Mouse (Mus musculus) left cerebral cortex, postnatal 4 days (tissue): Measurements from ENCODE around the gene Stxbp2. TPM values are rescaled to one million over a fixed set of nuclear protein-coding genes. Genes with fewer than 3 reads are reported as not detected.

Experiments used
- DNase-seq: peaks from one replicate; pipeline ENCODE4 v3.0.0-alpha.2; 2022
- intact Hi-C: fragments of 180-260 bp; cut with DNase I; formaldehyde crosslinking; loops from one replicate; pipeline ENCODE4 v1.15.1; 2025
- total RNA-seq, 2 experiments: library from RNA; stranded (reverse); gene quantifications; 2 replicates each; pipeline ENCODE4 v1.2.3; 2021

Gene Stxbp2
- total RNA-seq, 2 experiments from 2014 or later: 73.8 to 78.1 TPM

DNA sequence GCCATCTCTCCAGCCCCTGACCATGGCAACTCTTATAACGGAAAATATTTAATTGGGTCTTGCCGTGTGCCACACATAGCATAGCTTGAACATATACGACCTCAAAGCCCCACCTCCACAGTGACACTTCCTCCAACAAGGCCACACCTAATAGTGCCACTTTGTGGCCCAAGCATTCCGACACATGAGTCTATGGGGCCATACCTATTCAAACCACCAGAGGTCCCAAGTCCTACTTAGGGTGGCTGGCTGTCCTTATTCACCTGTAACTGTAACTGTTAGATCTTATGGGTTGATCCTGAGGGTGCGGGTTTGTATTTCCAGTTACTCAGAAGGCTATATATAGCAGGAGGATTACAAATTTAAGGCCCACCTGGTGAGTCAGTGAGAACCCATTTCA lies 2.7 kb upstream of the Stxbp2 start:
- intact Hi-C loops: loop anchor here (5.0 kb wide), 1 partner anchor 49 kb away; the partner anchor contains the start of gene Trappc5
- no peak for DNase-seq

GRCm38 (mm10) chr8:3631478-3631875 lies 722 bp downstream of the Stxbp2 start:
- intact Hi-C loops: no loop called here
- DNase-seq: no peak

DNA sequence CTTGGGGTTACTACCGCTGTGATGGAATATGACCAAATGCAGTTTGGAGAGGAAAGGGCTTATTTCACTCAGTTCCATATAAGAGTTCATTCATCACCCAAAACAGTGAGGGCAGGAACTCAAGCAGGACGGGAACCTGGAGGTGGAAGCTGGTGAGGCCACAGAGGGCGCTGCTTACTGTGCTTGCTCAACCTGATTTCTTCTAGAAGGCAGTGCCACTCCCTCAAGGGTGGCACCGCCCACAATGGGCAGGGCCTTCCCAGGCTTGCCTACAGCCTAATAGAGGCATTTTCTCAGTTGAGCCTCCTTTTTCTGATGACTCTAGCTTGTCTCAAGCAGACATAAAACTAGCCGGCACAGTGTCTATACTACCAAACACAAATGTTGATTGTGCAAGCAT lies 15.0 kb downstream of the Stxbp2 start:
- DNase-seq: peak; percentile 20
- intact Hi-C loops: no loop called here

GRCm38 (mm10) chr8:3646824-3647531 lies 16.2 kb downstream of the Stxbp2 start:
- intact Hi-C loops: no loop called here
- DNase-seq: no peak

GRCm38 (mm10) chr8:3647561-3647960 lies 16.8 kb downstream of the Stxbp2 start:
- no peak for DNase-seq
- intact Hi-C loops: no loop called here

DNA sequence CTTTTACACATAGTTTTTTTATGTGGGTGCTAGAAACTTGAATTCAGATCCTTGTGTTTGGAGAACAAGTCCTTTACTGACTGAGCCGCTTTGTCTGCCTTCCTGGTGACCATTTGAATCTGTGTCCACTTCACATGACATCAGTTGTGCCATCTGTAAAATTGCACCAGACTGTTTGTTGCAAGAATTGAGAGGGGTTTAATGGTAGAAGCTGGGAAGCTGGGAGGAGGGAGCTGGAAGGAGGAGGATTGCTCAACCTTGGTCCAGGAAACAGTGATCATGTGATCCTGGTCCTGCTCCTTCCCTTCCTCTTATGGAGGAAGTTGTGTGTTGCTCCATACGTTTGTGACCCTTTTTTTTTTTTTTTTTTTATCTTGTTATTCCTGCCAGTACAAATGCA lies 17.5 kb downstream of the Stxbp2 start:
- intact Hi-C loops: no loop called here
- DNase-seq: no peak

- DNase-seq: no peak
- intact Hi-C loops: no loop called here
Observed at GRCm38 (mm10) chr8:3648990-3649389, 18.2 kb downstream of the Stxbp2 start.

DNA sequence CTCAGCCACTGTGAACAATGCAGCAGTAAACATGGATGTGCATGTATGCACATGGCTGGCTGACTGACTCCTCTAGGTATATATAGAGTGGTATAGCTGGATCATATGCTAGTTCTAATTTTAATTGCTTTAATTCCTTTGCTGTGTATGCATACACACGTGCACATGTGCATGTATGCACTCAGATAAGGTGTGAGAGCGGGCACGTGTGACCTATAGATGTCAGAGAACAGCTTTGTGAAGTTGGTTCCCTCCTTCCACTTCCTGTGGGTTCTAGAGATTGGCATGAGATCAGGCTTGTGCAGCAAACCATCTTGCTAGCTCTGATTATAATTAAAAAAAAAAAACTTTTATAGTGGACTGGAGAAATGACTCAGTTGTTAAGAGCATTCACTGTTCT lies 22.1 kb downstream of the Stxbp2 start:
- intact Hi-C loops: no loop called here
- DNase-seq: no peak

DNA sequence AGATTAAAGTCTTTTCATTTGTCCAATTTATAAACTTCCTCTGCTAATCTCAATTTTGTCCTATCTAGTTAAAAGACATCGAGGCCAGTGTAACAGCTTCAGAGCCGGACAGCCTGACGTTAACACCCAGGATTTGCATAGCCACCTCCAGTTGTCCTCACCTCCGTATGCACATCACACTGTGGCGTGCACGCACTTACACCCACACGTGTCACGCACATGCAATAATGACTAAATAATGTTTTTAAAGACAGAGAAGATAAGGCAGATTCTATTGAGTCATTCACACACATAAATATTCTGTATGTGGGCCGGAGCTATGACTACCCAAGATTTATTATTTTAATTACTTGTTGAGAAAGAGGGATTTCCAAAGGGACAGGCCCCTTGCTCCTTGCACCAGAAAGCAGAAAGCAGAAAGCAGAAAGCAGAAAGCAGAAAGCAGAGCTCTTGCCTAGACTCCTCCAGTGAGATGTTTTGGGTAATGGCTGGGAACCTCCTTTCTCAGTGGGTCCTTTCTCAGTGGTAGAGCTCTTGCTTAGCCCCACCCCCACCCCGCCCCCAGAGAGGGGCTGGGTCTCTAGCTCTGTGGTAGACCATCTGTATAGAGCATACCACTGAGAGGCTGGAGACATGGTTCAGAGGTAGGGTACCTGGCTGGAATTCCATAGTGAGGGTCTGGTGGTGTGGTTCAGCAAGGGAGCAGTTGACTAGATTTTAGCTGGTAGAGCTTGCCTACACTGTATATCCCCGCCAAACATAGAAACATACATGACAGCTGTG lies 24.2 kb downstream of the Stxbp2 start:
- intact Hi-C loops: no loop called here
- DNase-seq: no peak

DNA sequence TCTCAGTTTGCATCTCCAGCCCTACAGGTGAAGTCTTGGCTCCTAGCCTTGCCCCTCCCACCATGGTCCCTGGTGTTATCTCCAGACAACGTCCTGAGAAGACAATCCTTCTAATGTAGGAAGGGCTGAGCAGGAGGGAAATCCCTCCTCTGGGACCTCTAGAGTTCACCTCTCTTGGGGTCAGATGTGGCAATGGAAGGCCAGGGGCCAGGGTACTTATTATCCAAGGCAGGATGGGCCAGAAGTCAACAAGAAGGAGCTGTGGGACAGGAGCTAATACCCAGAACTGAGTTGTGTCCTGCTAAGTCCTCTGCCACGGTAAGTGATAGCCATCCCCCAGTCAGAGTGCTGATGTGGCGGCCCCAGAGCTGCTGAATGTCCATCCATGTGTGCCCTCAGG lies 24.8 kb downstream of the Stxbp2 start, which contains the start of gene Retn:
TSS of gene Retn (plus strand) at position 245 of the 400 bp plus-strand sequence.
- no peak for DNase-seq
- intact Hi-C loops: no loop called here

GRCm38 (mm10) chr8:3656725-3657381 lies 26.1 kb downstream of the Stxbp2 start:
- intact Hi-C loops: no loop called here
- peak; percentile 25 for DNase-seq

- intact Hi-C loops: no loop called here
Observed at GRCm38 (mm10) chr8:3660889-3661288, 30.1 kb downstream of the Stxbp2 start.

DNA sequence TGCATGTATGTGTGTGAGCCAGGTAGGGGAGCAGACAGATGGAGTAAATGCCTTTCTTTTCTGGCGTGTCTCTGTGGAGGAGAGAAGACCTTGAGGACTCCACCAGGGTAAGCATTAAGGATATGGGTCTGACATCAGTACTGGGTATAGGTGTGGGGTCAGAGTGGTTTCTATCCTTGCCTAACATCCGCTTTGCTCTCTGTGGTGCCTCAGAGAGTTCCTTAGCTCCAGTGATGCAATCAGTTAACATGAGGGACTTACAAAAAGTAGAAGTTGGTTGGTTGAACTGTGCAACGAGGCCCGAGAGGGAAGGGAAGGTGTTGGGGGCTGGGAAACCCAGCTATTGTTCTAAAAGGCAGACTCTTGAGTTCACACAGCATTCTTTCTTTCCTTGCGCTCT lies 33.6 kb downstream of the Stxbp2 start:
- intact Hi-C loops: no loop called here

More at GRCm38 (mm10) chr8:3660889-3661288, 30.1 kb downstream of the Stxbp2 start:
- DNase-seq: no peak

DNA sequence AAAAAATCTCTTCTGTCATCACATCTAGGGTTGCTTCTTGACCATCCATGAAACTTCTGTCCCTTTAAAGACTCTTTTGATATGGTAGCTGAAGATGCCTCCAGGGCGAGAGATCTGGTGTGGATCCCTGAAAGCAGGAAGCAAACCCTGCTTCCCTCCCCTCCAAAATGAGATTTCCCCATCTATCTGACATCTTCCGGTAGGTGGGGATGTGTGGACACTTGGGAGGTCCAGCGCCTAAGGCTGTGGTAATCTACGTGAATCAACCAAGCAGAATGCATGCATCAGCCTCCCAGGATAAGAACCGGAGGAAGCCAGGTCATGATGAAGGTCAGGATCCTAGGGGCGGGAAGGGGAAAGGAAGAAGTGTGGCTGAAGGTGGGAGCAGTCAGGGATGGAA lies 34.8 kb downstream of the Stxbp2 start, which contains the start of gene Mcemp1:
TSS of gene Mcemp1 (plus strand) at position 248 of the 400 bp plus-strand sequence.
- no peak for DNase-seq
- intact Hi-C loops: no loop called here

More for the DNA sequence above, 33.6 kb downstream of the Stxbp2 start:
- no peak for DNase-seq

- no peak for DNase-seq
- intact Hi-C loops: loop anchor here (10.0 kb wide), 2 partner anchors 106 to 206 kb away; partner anchors contain the start of genes C330021F23Rik and Pex11g
Observed at GRCm38 (mm10) chr8:3670388-3670787, 39.6 kb downstream of the Stxbp2 start.

DNA sequence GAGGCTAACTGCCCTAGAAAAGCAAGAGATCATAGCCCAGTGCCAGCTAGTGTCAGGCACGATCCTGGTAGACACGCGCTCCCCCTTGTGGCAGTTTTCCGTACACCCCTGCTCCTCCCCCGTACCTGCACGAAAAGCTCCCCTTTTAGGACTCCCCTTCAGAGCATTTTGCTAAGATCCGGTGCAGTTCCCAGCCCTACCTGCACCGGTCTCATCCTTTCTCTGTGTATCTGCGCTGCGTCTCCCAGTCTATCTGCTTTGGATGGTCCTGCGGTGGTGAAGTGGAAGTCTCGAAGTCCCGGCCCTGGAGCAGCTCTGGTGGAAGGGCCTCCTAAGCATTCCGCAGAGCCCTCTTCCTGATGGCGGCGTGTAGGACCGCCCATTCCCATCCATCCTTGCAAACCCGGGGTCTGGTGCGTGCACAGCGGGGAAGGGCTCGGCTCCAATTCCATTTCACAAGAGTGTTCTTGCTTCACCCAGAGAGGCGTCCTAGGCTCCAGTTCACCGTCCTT lies 41.3 kb downstream of the Stxbp2 start, which contains the start of gene Fcor:
TSS of gene Fcor (minus strand) at position 383 of the 512 bp plus-strand sequence.
- intact Hi-C loops: loop anchor here (10.0 kb wide), 2 partner anchors 107 to 207 kb away; partner anchors contain the start of genes C330021F23Rik and Pex11g
- peak; percentile 88 for DNase-seq

- intact Hi-C loops: loop anchor here (5.0 to 10.0 kb wide), 3 partner anchors 47 to 210 kb away; partner anchors contain the start of genes C330021F23Rik, Pcp2 and Pex11g
- no peak for DNase-seq
Observed at GRCm38 (mm10) chr8:3674671-3675070, 43.9 kb downstream of the Stxbp2 start.

DNA sequence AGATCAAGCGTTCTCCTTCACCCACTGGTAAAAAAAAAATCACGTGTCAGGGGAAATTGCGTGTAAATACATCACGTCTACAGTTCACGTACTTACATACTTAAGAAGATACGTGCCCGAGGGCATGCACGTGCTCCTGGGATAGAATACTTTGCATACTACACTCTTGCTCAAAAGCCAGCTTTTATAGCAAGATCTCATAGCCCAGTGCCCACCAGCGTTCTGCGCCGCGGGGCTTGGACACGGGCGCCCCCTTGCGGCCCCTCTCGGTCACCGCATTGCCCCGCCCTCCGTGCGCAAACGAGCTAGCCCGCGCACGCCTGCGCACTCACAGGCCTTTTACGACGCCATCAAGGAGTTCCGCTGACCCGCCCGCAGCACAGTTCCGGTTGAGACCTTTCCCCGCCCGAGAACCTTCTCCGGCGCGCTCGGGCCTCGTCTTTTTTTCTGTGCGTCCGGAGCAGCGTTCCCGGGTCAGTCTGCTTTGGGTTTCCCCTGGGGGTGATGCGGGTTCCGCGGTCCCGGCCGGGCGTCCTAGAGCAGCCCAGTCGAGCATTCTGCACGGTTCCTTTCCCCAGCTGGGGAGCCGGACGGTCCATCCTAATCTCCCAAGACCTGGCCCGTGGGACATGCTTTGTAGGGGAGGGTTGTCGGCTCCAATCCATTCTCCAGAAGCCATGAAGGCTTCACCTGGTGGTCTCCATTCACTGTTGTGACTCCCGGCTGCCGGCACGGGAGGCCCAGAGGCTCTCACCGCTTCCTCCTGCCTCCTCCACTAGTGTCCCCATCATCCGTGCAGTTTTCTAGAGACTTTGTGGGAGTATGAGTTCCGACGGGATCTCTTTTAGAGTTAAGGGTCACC lies 45.6 kb downstream of the Stxbp2 start, which contains the start of gene Trappc5:
TSS of gene Trappc5 (plus strand) at position 169 of the 862 bp plus-strand sequence.
- peak; percentile 94 for DNase-seq
- intact Hi-C loops: loop anchor here (5.0 to 10.0 kb wide), 3 partner anchors 49 to 212 kb away; partner anchors contain the start of genes C330021F23Rik, Pcp2 and Pex11g

DNA sequence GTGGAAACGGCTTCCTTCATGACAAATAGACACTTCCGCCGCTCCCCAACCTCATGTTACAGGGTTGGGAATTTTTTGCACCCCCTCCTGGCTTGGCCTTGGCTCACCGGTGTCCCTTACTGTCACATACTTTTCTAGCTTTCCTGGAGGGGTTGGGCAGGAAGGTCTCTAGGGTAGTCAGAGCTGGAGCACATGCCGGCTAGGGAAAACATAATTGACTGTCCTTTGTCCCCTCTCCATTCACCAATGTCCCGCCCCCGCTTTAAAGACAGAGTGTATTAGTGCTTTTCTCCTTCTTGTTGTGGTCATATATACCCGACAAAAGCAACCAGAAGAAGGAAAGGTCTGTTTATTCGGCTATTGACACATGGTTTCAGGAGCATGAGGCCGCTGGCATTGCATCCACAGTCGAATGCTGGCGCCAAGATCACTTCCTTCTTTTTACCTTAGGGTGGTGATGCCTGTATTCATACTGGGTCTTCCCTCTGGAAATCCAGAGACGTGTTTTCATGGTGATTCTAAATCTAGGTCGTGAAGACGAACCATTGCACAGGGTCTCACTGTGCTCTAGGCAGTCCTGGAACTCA lies 46.3 kb downstream of the Stxbp2 start:
- intact Hi-C loops: loop anchor here (5.0 to 10.0 kb wide), 3 partner anchors 50 to 212 kb away; partner anchors contain the start of genes C330021F23Rik, Pcp2 and Pex11g
- no peak for DNase-seq
